In genomic region chr10:128612433-128613153, GRCm38 (mm10) we compare ENCODE assay signal across 2 mouse cellular contexts.
TF ChIP-seq lines count a peak whose summit lies in the region.

No protein-coding gene starts in this region.

TF ChIP-seq in C2C12, 6 proteins besides CTCF, POLR2A, EP300 and RAD21:
- no peak for TF ChIP-seq MYOG (IDR thresholded peaks at IDR 0.05; ENCODE audit: control insufficient read depth, extremely low read depth, insufficient read length)
- TF ChIP-seq FOSL1 (IDR thresholded peaks at IDR 0.05; ENCODE audit: insufficient read depth, low read length, poor library complexity, severe bottlenecking), result no peak
- TF ChIP-seq MAX (IDR thresholded peaks at IDR 0.05), result no peak
- no peak for TF ChIP-seq CEBPB (IDR thresholded peaks at IDR 0.05; ENCODE audit: low read depth)
- TF ChIP-seq MYOD1 (IDR thresholded peaks at IDR 0.05; ENCODE audit: control insufficient read depth, insufficient read length, low read depth), result no peak
- no peak for TF ChIP-seq USF1 (IDR thresholded peaks at IDR 0.05; ENCODE audit: low read depth)
TF ChIP-seq in C2C12: peak in this region for 0.

TF ChIP-seq in myocyte, 11 proteins besides CTCF, POLR2A, EP300 and RAD21:
- TF ChIP-seq MYOG (IDR thresholded peaks at IDR 0.05; ENCODE audit: control insufficient read depth in 1 of 3, insufficient read depth in 1 of 3, insufficient read length in 2 of 3, low read depth in 2 of 3) (no peak), MAX (IDR thresholded peaks at IDR 0.05; ENCODE audit: low read depth) (no peak), REST (IDR thresholded peaks at IDR 0.05; ENCODE audit: insufficient read depth, insufficient read length) (no peak), E2F4 (IDR thresholded peaks at IDR 0.05; ENCODE audit: insufficient read depth) (no peak), USF1 (IDR thresholded peaks at IDR 0.05; ENCODE audit: low read depth) (no peak)
